Mouse (Mus musculus) kidney, adult 8-10 months (tissue): ENCODE measurements around the gene Glp2r.

Experiments
- DNase-seq, 2 experiments: peaks; one replicate each; pipeline ENCODE4 v3.0.0; 2022

The Glp2r gene

GRCm38 (mm10) chr11:67657685-67658382 is 113.1 kb downstream of the Glp2r start:
- DNase-seq = peak in 1 of 2 experiments; percentile 25

- no peak for DNase-seq
Measured at GRCm38 (mm10) chr11:67656811-67657210, 114.1 kb downstream of the Glp2r start.

- no peak for DNase-seq
Measured at GRCm38 (mm10) chr11:67656366-67656765, 114.6 kb downstream of the Glp2r start.

- DNase-seq = no peak
Measured at GRCm38 (mm10) chr11:67655236-67655959, 115.6 kb downstream of the Glp2r start.

GRCm38 (mm10) chr11:67654514-67654913 is 116.4 kb downstream of the Glp2r start:
- DNase-seq = no peak

- no peak for DNase-seq
Measured at GRCm38 (mm10) chr11:67653521-67654090, 117.3 kb downstream of the Glp2r start.

- DNase-seq = no peak
Measured at GRCm38 (mm10) chr11:67652893-67653255, 118.1 kb downstream of the Glp2r start.

GRCm38 (mm10) chr11:67652194-67652892 is 118.6 kb downstream of the Glp2r start:
- peak in 1 of 2 experiments; percentile 25 for DNase-seq

GRCm38 (mm10) chr11:67651731-67652130 is 119.2 kb downstream of the Glp2r start:
- DNase-seq = no peak

GRCm38 (mm10) chr11:67649971-67650707 is 120.8 kb downstream of the Glp2r start:
- DNase-seq = no peak

GRCm38 (mm10) chr11:67648651-67649407 is 122.1 kb downstream of the Glp2r start:
- DNase-seq = no peak

GRCm38 (mm10) chr11:67647745-67648144 is 123.2 kb downstream of the Glp2r start:
- peak; percentile 61 to 85 for DNase-seq

GRCm38 (mm10) chr11:67644632-67645149 is 126.3 kb downstream of the Glp2r start:
- no peak for DNase-seq

GRCm38 (mm10) chr11:67643465-67643864 is 127.5 kb downstream of the Glp2r start:
- DNase-seq = no peak

- DNase-seq = no peak
Measured at GRCm38 (mm10) chr11:67642835-67643234, 128.1 kb downstream of the Glp2r start.

GRCm38 (mm10) chr11:67642421-67642820 is 128.5 kb downstream of the Glp2r start:
- DNase-seq = no peak

- DNase-seq = no peak
Measured at GRCm38 (mm10) chr11:67640299-67640698, 130.7 kb downstream of the Glp2r start.

- no peak for DNase-seq
Measured at GRCm38 (mm10) chr11:67638401-67638800, 132.6 kb downstream of the Glp2r start.

- DNase-seq = no peak
Measured at GRCm38 (mm10) chr11:67636905-67637586, 133.9 kb downstream of the Glp2r start.

GRCm38 (mm10) chr11:67636201-67636600 is 134.8 kb downstream of the Glp2r start:
- DNase-seq = no peak

GRCm38 (mm10) chr11:67633620-67634229 is 137.2 kb downstream of the Glp2r start:
- DNase-seq = no peak
